Mouse (Mus musculus): ENCODE data around the gene Icam1. TPM values are rescaled to one million over a fixed set of nuclear protein-coding genes. Genes with fewer than 3 reads are reported as not detected.
"Not testable (repeated sequence)": the region's sequence is repeated elsewhere in the genome, so short reads cannot be mapped to it uniquely, and the experiment has no call there.

The Icam1 gene
- polyA plus RNA-seq, 1 experiment from 2014 or later, result 15.4 TPM

DNA sequence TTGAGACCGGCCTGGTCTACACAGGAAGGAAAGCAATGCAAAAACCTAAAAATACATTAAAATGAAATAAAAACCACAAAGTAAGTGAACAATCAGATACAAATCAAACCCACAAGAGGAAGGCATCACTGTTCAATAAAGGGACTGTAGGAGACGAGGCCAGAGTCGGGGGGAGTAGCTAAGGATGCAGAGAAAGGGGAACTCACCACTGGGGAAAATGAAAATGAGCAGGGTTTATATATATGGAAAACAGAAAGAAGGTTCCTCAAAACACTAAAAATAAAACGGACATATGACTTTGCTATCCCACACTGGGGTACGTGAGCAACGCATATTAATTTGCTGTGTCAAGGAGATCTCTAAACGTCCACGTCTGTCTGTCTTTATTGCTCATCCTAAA is 18.7 kb upstream of the Icam1 start:
- no peak overlapping the region for H3K9ac ChIP-seq
- no peak overlapping the region for H3K27ac ChIP-seq
- H3K4me3 ChIP-seq, result no peak overlapping the region
- no peaks in the 10 kb centered on the region for H3K27me3 ChIP-seq
- 84% methylated on average over 8 of the region's 8 CpGs for WGBS
- no peaks in the 10 kb centered on the region for H3K36me3 ChIP-seq
- ATAC-seq (ENCODE audit: insufficient number of reproducible peaks, insufficient read depth, low FRiP score, low TSS enrichment, low read depth), result no peak
- no peaks in the 10 kb centered on the region for H3K4me1 ChIP-seq
- H3K4me2 ChIP-seq, result no peak overlapping the region
- H3K9me3 ChIP-seq, result no peaks in the 10 kb centered on the region

DNA sequence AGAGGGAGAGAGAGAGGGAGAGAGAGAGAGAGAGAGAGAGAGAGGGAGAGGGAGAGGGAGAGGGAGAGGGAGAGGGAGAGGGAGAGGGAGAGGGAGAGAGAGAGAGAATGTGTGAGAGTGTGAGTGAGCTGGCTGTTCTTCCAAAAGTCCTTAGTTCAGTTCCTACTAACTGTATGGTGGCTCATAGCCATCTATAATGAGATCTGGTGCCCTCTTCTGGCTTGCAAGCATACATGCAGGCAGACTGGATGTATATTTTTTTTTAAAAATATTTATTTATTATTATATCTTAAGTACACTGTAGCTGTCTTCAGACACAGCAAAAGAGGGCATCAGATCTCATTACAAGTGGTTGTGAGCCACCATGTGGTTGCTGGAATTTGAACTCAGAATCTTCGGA is 17.4 kb upstream of the Icam1 start:
- H3K27me3 ChIP-seq; H3K9me3 ChIP-seq; H3K4me2 ChIP-seq; H3K27ac ChIP-seq; H3K36me3 ChIP-seq; H3K4me3 ChIP-seq; ATAC-seq (ENCODE audit: insufficient number of reproducible peaks, insufficient read depth, low FRiP score, low TSS enrichment, low read depth); H3K4me1 ChIP-seq; H3K9ac ChIP-seq: not testable (repeated sequence)
- WGBS, result 75% methylated on average over 1 of the region's 1 CpGs

DNA sequence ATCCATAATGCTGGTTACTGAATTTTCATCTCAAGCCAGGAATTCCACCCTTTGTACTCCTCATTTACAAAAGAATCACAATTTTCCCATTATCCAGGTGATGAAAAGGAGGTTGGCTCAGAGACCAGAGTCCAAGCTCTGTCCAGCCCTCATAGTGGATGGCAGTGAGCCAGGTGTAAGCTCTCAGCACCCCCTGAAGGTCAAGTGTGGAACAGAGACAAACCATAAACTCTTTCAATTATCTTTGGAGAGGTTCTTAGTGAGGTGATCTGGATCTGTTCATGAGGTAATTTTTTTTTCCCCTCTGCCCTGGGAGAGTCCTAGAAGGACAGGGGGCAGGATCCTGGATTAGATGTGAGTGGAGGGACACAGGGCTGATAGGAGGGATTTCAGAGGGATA is 15.0 kb upstream of the Icam1 start:
- ATAC-seq (ENCODE audit: insufficient number of reproducible peaks, insufficient read depth, low FRiP score, low TSS enrichment, low read depth), result no peak
- no peaks in the 10 kb centered on the region for H3K9me3 ChIP-seq
- H3K4me1 ChIP-seq, result peaks cover 7% of the 10 kb centered on the region
- no peaks in the 10 kb centered on the region for H3K27me3 ChIP-seq
- H3K4me3 ChIP-seq, result no peak overlapping the region
- H3K36me3 ChIP-seq, result peaks cover 12% of the 10 kb centered on the region
- H3K4me2 ChIP-seq, result no peak overlapping the region
- H3K9ac ChIP-seq, result no peak overlapping the region; the same call in 1 of the 2 replicates
- no peak overlapping the region for H3K27ac ChIP-seq

DNA sequence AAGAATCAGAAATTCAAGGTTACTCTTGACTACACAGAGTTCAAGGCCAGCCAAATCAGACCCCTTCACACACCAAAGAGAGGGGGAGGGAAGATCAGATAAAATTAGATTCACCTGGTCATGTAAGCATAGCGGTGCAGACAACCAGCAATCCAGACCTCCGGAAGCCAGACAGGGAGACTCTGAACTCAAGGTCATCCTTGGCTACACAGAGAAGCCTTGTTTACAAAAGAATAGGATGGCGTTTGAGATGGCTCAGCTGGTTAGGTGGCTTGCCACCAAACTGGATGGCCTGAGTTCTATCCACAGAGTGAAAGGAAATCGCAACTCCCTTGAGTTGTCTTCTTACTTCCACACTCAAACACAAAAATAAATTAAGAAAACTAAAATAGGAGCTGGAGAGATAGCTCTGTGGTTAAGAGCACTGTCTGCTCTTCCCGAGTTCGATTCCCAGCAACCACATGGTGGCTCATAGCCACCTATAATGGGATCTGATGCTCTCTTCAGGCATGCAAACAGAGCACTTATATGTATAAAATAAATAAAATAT is 14.1 kb upstream of the Icam1 start:
- H3K4me2 ChIP-seq, result no peak overlapping the region
- H3K4me1 ChIP-seq, result peaks cover 7% of the 10 kb centered on the region
- no peak overlapping the region for H3K27ac ChIP-seq
- H3K4me3 ChIP-seq, result no peak overlapping the region
- H3K27me3 ChIP-seq, result no peaks in the 10 kb centered on the region
- no peaks in the 10 kb centered on the region for H3K9me3 ChIP-seq
- peaks cover 20% of the 10 kb centered on the region for H3K36me3 ChIP-seq
- no peak for ATAC-seq (ENCODE audit: insufficient number of reproducible peaks, insufficient read depth, low FRiP score, low TSS enrichment, low read depth)
- H3K9ac ChIP-seq, result no peak overlapping the region
- WGBS, result 59% methylated on average over 6 of the region's 6 CpGs

DNA sequence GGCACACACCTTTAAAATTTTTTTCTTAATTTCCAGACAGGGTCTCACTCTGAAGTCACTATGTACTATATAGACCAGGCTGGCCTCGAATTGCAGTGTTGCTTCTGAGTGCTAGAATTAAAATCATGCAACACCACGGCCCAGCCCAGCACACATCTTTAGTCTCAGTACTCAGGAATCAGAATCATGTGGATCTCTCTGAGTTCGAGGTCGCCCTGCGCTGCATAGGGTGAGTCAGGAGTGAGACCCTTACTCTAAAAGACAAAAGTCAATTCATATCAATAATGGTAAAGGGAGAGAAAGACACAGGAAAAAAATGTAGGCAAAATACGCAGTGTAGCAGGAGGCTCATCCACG is 13.5 kb upstream of the Icam1 start:
- Histone ChIP-seq H3K9ac (peak overlapping the region; percentile 90), H3K27me3 (no peaks in the 10 kb centered on the region), H3K4me2 (peak overlapping the region; percentile 81), H3K27ac (peak overlapping the region; percentile 79; the same call in 1 of the 2 replicates), H3K36me3 (peaks cover 25% of the 10 kb centered on the region), H3K9me3 (no peaks in the 10 kb centered on the region), H3K4me1 (peaks cover 7% of the 10 kb centered on the region), H3K4me3 (peak overlapping the region; percentile 85)
- WGBS, result 13% methylated on average over 7 of the region's 7 CpGs
- ATAC-seq (ENCODE audit: insufficient number of reproducible peaks, insufficient read depth, low FRiP score, low TSS enrichment, low read depth), result peak; percentile 34; the same call in 1 of the 2 replicates

DNA sequence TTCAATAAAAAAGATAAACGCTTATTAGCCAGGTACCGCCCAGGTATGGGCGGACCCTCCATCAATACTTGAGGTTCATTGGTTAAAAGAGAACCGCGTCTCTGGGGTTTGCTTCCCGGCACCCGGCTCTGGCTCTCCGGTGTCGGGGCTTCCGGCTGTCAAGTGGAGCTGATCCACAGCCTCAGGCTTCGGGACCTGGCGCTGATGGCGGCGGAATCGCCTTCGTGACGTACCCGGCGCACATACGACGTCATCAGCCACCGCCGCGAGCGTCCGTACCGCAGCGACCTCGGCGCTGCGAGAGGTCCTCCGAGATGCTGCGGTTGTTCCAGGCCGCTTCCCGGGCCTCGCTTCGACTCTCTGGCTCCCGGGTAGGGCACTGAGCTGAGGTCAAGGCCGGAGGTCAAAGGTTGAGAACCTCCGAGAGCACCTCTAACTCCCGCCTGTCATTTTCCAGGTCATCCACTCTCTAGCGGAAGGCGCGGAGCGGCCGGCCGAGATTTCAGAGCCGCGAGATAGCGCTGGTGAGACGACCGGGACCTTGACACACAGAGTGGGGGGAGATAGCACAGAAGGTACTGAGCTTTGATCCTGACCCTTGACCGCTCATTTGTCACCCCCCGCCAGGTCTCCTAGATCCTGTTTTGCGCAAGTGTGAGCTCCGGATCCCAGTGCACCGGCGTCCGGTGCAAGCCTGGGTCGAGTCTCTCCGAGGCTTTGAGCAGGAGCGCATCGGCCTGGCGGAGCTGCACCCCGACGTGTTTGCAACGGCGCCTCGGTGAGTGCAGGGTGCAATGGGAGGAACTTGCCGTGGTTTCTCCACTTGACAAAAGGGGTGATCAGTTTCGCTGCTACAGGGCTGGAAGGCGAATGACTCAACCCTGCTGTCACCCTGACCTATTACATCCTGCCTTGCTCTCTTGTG is 12.9 kb upstream of the Icam1 start, which contains the start of gene Mrpl4:
Mrpl4 (plus strand) TSS at position 112 of the 925 bp plus-strand sequence.
- under 1% methylated on average over 72 of the region's 72 CpGs for WGBS
- H3K27ac ChIP-seq, result peak within 1 kb of the TSS; percentile 79
- H3K36me3 ChIP-seq, result peaks cover 32% of the 10 kb centered on the region
- H3K9me3 ChIP-seq, result no peaks in the 10 kb centered on the region
- H3K4me3 ChIP-seq, result peak within 1 kb of the TSS; percentile 85
- ATAC-seq (ENCODE audit: insufficient number of reproducible peaks, insufficient read depth, low FRiP score, low TSS enrichment, low read depth), result peak; percentile 77
- peaks cover 7% of the 10 kb centered on the region for H3K4me1 ChIP-seq
- H3K4me2 ChIP-seq, result peak within 1 kb of the TSS; percentile 81
- no peaks in the 10 kb centered on the region for H3K27me3 ChIP-seq
- H3K9ac ChIP-seq, result peak within 1 kb of the TSS; percentile 90

DNA sequence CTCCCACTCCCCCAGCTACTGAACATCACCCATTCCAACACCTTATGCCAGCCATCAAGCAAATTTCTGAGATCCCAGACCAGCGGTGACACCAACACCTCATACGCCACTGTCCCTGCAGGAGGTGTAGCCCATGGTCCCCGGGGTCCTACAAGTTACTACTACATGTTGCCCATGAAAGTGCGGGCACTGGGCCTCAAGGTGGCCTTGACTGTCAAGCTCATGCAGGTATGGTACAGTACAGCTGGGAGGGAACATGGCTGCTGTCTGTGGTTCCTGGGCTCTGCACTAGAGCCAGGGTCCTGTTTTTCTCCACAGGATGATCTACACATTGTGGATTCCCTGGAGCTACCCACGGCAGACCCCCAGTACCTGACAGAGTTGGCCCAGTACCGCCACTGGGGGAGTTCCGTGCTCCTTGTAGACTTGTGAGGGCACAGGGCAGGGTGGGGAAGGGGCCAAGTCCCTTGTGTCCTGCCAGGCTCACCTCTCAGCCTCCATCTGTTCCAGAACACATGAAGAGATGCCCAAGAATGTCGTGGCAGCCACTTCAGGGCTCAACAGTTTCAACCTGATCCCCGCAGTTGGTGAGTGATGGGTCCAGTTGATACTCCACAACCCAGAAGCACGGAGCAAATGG is 8.4 kb upstream of the Icam1 start:
- Histone ChIP-seq H3K4me3 (no peak overlapping the region), H3K27ac (no peak overlapping the region), H3K36me3 (peaks cover 50% of the 10 kb centered on the region), H3K9me3 (no peaks in the 10 kb centered on the region), H3K4me2 (no peak overlapping the region), H3K27me3 (no peaks in the 10 kb centered on the region), H3K4me1 (peaks cover 7% of the 10 kb centered on the region), H3K9ac (no peak overlapping the region)
- no peak for ATAC-seq (ENCODE audit: insufficient number of reproducible peaks, insufficient read depth, low FRiP score, low TSS enrichment, low read depth)
- 94% methylated on average over 10 of the region's 10 CpGs for WGBS

DNA sequence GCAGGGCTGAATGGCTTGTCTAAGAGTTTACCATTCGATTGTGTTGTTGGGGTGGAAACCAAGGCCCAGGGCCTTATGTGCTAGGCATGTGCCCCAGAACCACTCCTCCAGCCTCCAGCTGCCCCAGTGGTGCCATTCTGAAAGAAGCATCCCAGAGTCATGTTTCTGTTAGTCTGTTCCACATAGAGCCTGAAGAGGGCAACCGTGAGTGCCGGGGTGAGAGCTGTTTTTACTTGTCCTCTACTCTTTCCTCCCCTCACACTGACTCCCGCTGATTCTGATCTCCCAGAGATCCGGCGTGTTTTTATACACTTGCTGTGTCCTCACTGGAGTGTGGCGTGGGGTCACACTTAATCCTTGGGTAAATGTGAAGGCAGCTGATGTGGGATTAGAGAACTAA is 7.8 kb upstream of the Icam1 start:
- Histone ChIP-seq H3K9ac (no peak overlapping the region), H3K27ac (no peak overlapping the region), H3K27me3 (no peaks in the 10 kb centered on the region), H3K4me3 (no peak overlapping the region), H3K9me3 (no peaks in the 10 kb centered on the region), H3K4me2 (no peak overlapping the region), H3K36me3 (peaks cover 50% of the 10 kb centered on the region), H3K4me1 (peaks cover 7% of the 10 kb centered on the region)
- no peak for ATAC-seq (ENCODE audit: insufficient number of reproducible peaks, insufficient read depth, low FRiP score, low TSS enrichment, low read depth)
- WGBS, result 84% methylated on average over 7 of the region's 7 CpGs

DNA sequence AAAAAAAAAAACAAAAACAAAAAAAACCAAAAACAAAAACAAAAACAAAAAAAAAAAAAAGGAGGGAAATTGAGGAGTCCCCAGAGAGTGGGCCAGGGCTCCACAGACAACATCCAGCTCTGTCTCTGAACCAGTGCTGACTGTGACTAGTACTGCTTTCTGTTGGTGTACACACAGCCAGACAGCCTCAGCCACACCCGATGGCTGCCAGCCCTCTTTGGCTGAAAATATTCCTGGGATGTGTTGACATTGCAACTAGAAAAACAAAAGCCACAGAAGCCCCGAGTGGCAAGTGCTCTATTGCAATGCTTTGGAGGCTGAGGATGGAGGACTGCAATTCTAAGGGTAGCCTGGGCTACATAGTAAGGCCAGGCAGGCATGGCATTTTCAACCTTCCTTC is 5.4 kb upstream of the Icam1 start:
- Histone ChIP-seq H3K27ac (no peak overlapping the region), H3K4me2 (no peak overlapping the region), H3K9ac (no peak overlapping the region), H3K9me3 (no peaks in the 10 kb centered on the region), H3K4me3 (no peak overlapping the region), H3K4me1 (peaks cover 8% of the 10 kb centered on the region), H3K36me3 (peaks cover 42% of the 10 kb centered on the region), H3K27me3 (peaks cover 15% of the 10 kb centered on the region)
- ATAC-seq (ENCODE audit: insufficient number of reproducible peaks, insufficient read depth, low FRiP score, low TSS enrichment, low read depth), result no peak
- 65% methylated on average over 2 of the region's 2 CpGs for WGBS

DNA sequence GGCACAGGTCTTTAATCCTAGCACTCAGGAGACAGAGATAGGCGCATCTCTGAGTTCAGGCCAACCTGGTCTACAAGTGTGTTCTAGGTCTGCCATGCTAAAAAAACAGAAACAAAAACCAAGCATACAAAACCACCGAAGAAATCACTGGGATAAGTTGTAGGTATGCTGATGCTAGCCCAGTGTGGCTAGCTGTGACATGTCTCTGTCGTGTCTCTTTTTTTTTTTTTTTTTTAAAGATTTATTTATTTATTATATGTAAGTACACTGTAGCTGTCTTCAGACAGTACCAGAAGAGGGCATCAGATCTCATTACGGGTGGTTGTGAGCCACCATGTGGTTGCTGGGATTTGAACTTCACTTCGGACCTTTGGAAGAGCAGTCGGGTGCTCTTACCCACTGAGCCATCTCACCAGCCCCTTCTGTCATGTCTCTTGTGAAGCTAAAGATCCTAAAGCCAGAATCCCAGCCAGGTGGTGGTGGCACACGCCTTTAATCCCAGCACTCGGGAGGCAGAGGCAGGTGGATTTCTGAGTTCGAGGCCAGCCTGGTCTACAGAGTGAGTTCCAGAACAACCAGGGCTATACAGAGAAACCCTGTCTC is 4.7 kb upstream of the Icam1 start:
- not testable (repeated sequence) for ATAC-seq (ENCODE audit: insufficient number of reproducible peaks, insufficient read depth, low FRiP score, low TSS enrichment, low read depth); H3K9ac ChIP-seq; H3K9me3 ChIP-seq; H3K27ac ChIP-seq; H3K4me3 ChIP-seq; H3K4me2 ChIP-seq
- Histone ChIP-seq H3K4me1 (peaks cover 14% of the 10 kb centered on the region), H3K27me3 (peaks cover 22% of the 10 kb centered on the region), H3K36me3 (peaks cover 35% of the 10 kb centered on the region)
- WGBS, result 72% methylated on average over 9 of the region's 9 CpGs

DNA sequence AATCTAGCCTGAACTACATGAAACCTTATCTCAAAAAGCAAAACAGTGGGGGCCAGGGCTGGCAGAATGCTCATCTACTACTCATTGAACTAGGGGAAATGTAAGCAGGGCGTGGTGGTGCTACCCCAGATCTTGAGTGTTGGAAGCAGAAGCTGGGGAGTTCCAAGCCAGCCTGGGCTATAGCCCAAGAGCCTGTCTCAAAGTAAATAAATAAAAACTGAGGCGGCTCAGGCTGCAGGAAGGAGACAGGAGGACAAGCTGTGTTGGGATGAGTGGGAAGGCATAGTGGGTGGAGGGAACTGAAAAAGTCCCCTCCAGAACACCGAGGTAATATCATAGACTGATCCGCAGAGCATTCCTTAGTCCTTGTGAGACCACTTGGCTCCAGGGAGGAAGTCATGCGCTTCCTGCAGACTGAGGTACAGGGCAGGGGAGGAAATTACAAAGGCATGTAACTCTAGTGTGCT is 3.9 kb upstream of the Icam1 start:
- Histone ChIP-seq H3K9me3 (no peaks in the 10 kb centered on the region), H3K27ac (no peak overlapping the region), H3K4me3 (no peak overlapping the region), H3K36me3 (peaks cover 29% of the 10 kb centered on the region), H3K4me2 (no peak overlapping the region), H3K9ac (no peak overlapping the region), H3K27me3 (peaks cover 30% of the 10 kb centered on the region), H3K4me1 (peaks cover 14% of the 10 kb centered on the region)
- no peak for ATAC-seq (ENCODE audit: insufficient number of reproducible peaks, insufficient read depth, low FRiP score, low TSS enrichment, low read depth)
- WGBS, result 67% methylated on average over 5 of the region's 5 CpGs
